Mouse (Mus musculus): ENCODE measurements around the gene Msh2.

Gene Msh2

DNA sequence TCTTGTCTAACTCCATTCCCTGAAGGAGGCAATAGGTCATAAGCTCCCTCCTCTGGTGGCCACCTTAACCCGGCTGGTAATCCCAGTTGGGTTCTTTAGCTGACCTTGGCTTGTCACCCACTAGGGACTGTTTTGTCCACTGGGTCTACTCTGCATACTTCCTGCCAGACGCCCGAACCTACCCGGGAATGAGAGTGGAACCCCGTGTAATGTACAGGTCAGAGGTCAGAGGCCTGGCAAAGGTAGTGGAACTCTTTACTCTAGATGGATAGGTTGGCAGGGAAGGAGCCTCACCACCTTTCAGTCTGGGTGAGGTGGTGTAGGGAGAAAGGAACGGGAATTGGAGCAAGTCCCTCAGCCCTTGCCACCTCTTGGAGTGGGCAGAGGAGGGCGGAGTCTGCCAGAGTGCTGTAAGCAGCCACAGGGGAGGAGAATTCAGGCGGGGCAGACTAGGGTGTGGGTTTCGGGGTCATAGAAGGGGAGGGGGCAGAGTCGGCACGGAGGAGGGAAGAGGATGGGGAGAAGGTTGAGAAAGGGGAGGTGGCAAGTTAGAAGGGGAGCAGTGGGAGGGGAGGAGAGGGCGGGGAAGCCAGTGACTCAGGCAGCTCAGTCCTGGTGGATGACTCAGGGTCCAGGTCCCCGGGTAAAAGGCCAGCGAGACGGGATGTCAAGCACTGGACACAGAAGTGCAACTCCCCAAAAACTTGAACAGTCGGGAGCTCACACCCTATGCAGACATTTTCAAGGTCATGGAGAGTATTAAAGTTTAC lies 27.1 kb downstream of the Msh2 start:
- no peak for DNase-seq (ENCODE audit: low read depth, low spot score)

- no peak for DNase-seq (ENCODE audit: low read depth, low spot score)
Measured at GRCm38 (mm10) chr17:87700101-87700500, 28.0 kb downstream of the Msh2 start.

- no peak for DNase-seq (ENCODE audit: low read depth, low spot score)
Measured at GRCm38 (mm10) chr17:87724727-87725126, 52.6 kb downstream of the Msh2 start.

DNA sequence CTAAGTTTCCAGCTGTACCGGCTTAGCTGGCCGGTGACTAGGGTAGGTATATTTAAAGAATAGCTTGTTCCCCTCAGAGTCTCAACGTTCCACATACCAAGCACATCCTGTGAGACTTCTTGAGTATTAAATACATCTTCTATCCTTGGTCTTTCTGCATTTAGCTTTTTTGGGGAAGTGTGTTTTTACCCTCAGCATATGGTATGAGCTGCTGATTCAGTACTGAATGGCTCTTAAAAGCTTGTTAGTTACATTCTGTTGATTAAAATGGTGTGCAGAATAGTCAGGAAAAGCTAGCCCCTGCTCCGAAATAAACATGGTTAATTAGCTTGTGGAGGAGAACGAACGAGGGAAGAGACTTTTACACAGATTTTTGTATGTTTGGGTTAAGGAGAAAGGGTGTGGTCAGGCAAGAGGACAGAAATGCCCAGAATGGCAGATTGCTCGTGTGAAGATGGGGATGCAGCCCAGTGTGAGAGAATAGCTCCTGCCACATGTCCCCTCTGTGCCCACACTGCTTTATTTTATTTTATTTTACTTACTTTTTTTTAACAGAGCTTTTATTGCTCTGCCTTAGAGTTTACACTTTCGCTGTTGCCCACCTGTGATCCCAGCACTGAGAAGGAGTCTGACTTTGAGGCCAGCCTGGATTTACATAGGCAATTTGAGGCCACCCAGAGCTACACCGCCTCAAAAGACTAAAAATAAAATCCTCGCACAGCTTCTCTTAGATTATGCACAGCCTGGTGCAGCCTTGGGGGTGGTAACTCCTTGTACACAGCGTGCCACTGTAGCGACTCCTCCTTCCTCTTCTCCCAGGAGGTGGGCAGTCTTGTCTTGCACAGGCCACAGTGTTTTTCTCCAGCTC lies 54.6 kb downstream of the Msh2 start:
- DNase-seq (ENCODE audit: low read depth, low spot score), result no peak

DNA sequence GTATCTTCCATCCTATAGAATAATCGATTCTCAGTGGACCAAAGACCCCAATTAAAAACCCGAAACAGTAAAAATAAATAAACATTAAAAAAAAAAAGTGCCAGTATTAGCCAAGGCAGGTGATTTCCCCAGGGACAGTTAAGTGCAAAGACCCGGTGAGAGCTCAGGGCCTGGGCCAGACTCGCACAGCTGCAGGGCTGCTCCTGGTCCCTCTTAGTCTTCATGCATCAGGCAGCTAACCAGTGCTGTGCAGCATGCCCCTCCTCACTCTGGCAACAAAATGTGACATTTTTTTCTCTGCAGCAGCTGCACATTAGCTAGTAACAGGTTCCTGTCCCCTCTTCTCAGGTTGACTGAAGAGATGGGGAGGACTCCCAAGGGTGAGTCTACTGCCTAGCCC lies 59.8 kb downstream of the Msh2 start:
- DNase-seq (ENCODE audit: low read depth, low spot score), result no peak

GRCm38 (mm10) chr17:87734471-87734870 lies 62.3 kb downstream of the Msh2 start:
- no peak for DNase-seq (ENCODE audit: low read depth, low spot score)

DNA sequence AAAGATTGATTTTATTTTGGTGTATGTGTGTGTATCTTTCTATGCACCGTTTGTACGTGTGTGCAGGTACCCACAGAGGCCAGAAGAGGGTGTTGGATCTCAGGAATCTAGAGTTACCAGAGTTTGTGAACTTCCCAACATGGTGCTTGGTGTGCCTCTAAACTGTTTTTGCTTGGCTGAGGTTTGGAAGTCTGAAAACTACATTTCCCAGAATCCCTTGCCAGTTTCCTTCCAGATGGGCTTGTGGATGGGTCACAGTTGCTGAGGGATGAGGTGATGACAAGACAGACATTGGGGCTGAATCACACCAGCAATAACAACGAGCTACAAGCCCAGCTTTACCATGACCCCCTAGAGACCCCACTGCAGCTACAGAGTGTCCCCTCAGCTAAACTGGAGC lies 65.0 kb downstream of the Msh2 start:
- DNase-seq (ENCODE audit: low read depth, low spot score), result no peak

- DNase-seq (ENCODE audit: low read depth, low spot score), result no peak
Measured at GRCm38 (mm10) chr17:87739835-87740234, 67.7 kb downstream of the Msh2 start.

DNA sequence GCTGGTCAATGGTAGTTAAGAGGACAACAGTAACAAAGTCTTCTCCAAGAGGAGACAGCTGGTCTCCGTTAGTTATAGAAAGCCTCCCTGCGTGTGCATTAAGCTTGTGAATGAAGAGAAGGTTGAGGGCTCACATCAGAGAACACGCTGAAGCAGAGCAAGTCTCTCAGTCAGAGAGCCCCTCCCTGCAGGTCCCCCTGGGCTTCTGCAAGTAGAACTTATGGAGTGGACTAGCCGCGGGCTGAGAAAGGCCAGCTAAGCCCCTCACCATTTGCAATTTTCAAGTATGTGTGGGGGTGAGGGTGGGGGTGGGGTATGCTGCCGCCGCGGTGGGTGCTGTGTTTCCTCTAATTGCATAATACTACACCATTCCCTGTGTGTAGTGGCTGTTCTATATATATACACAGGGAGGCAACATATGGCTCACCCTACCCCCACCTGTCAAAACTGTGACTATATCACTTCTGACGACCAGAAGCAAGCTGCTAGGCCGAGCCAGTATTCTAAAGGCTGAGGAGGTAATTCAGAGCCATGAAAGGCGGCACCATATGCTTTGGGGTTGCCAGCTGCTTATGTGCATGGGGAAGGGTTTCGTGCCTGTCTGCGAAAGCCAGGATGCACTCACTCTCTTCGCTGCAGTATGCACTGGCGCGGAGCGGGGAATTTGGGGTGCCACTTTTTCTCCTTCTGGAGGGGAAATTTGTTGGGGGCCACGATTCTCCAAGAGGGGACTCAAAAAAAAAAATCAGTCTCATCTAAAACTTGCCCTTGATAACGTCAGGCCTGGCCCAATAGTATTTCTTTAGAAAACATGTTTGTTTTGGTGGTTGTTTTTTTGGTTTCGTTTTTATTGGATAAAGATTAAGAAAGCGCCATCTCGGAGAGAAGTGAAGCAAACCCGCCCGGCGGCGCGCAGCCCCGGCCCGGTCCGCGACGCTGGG lies 73.1 kb downstream of the Msh2 start:
- DNase-seq (ENCODE audit: low read depth, low spot score), result no peak

DNA sequence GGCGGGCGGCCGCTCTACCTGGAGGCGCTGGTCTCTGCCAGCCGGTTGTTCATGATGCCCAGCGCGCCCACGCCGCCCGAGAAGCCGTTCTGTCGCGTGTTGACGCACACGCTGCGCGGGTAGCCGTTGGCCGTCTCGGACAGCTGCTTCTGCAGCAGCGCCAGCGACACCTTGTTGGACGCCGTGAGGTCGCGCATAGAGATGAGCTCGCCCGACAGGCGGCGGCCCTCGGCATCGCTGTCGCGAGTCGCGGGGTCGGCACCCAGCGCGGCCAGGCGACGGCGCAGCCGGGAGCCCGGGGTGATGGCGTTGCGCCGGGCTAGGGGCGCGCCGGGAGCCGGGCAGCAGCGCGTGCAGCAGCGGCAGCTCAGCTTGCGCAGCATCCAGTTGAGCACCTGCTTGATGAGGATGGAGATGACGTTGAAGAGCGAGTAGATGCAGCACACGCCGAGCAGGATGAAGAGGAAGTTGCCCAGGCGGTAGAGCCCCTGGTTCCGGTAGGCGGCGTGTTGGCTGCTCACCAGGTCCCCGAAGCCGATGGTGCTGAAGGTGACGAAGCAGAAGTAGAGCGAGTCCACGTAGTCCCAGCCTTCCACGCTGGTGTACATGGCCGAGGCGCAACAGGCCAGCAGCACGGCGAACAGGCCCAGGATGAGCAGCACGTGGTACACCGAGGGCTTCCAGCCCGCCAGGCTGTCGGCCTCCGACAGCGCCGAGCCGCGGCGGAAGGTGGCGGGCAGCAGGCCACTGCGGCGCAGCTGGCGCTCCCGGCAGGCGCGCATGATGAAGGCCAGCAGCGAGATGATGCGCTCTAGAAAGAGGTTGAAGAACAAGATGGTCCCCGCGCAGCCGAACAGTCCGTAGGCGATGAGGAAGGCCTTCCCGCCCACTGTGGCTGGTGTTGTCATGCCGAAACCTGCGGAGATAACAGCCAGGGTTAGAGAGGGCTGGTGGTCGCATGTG lies 74.1 kb downstream of the Msh2 start:
- DNase-seq (ENCODE audit: low read depth, low spot score), result no peak

GRCm38 (mm10) chr17:87760315-87760714 lies 88.2 kb downstream of the Msh2 start:
- no peak for DNase-seq (ENCODE audit: low read depth, low spot score)

- DNase-seq (ENCODE audit: low read depth, low spot score), result no peak
Measured at GRCm38 (mm10) chr17:87763146-87763545, 91.0 kb downstream of the Msh2 start.

DNA sequence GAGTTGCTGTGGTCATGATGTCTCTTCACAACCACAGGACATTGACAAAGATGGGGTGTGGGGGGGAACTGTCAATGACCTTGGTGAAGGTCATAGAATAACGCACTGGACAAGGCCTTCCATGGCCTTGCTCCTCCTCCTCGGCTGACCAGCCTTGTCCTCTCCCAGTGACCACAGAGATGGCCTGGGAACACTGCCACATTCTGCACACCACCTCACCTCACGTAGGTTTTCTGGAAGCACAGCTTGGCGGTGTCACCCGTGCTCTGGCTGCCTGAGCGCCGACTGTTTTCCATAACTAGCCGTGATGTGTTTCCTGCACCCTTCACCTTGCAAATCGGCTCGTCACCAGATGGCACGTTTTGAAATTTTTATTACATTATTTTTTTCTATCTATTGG lies 92.9 kb downstream of the Msh2 start:
- no peak for DNase-seq (ENCODE audit: low read depth, low spot score)

GRCm38 (mm10) chr17:87766888-87767287 lies 94.8 kb downstream of the Msh2 start:
- DNase-seq (ENCODE audit: low read depth, low spot score), result no peak

DNA sequence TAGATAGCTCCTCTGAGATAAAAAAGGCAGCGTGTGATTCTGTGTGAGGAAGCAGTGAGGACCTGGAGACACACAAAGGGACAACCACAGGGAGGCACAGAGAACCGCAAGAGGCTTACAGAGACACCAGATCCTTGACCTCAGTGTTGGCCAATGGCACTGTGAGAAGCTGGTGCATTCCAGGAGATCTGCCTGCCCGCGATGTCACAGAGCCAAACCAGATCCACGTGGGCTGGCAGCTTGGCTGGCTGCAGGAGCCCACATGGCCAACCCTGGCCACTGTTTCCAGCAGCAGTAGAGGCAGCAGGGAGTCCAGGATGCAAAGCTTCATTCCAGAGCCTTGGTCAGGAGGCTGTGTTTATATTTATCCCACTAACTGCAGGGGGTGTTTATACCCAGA lies 98.6 kb downstream of the Msh2 start:
- peak; percentile 7 for DNase-seq (ENCODE audit: low read depth, low spot score)

GRCm38 (mm10) chr17:87773175-87773574 lies 101.0 kb downstream of the Msh2 start:
- DNase-seq (ENCODE audit: low read depth, low spot score), result no peak

All from skeletal muscle tissue, adult 2 months (tissue).